Mouse (Mus musculus): ENCODE results near the gene Snx21.

GRCm38 (mm10) chr2:164744987-164745386, 40.6 kb upstream of the Snx21 start:
- TF ChIP-seq POLR2A (IDR thresholded peaks at IDR 0.05; ENCODE audit: borderline replicate concordance, extremely low read depth, low read depth, low read length) (no peak), CTCF (IDR thresholded peaks at IDR 0.05; ENCODE audit: insufficient read depth, low read length) (no peak)
